In the genomic region with DNA sequence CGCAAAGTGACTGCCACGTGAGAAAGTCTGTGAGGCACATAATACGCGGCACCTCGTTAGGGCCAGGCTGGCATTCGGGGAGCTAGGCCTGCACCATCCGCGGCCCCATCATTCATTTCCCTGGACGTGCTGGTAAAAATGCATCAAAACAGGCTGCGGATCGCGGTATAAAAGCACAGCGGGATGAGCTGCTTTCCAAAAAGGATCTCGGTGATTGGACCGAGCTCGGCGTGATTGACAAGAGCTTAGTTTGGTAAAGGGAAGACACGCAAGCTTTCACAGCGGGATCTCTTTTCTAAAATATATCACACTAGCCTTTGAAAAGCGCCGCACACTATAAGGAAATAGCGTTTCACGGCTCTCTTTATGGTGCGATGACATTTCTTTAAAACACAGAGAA, we compare ENCODE assay signal across 13 mouse cellular contexts. TPM values are rescaled to one million over a fixed set of nuclear protein-coding genes. Genes with fewer than 3 reads are reported as not detected.
DNase-seq lines count a peak whose midpoint lies in the region; ATAC-seq and TF ChIP-seq lines count a peak whose summit lies in the region.
"Had no signal": no experiment of that assay in that cellular context is flagged by ENCODE, and none has a peak within 500 bp of the region (broad histone marks: within the 10 kb centered on the region; RNA-seq: fewer than 3 reads in every experiment).

No protein-coding gene starts in this region.

- no peak overlapping the region for H3K9ac ChIP-seq in forebrain, embryonic 11.5 days (ENCODE audit: low read length)
- no peak overlapping the region for H3K9ac ChIP-seq in hindbrain, postnatal 0 days (replicated peaks; ENCODE audit: low read length)
- no peak overlapping the region for H3K9ac ChIP-seq in neural tube, embryonic 11.5 days (ENCODE audit: low read length)
- H3K9ac ChIP-seq: liver, embryonic 13.5 days; stomach, embryonic 15.5 days had no signal

- peaks cover 11% of the 10 kb centered on the region; the same call in 1 of the 2 replicates for H3K27me3 ChIP-seq in forebrain, embryonic 11.5 days (ENCODE audit: control insufficient read depth, insufficient read depth, low read length)
- H3K27me3 ChIP-seq in hindbrain, postnatal 0 days (ENCODE audit: insufficient read depth, low read length): no peaks in the 10 kb centered on the region
- peaks cover 40% of the 10 kb centered on the region for H3K27me3 ChIP-seq in neural tube, embryonic 11.5 days (ENCODE audit: control insufficient read depth, insufficient read depth, low read length)
- H3K27me3 ChIP-seq: CH12.LX had no signal

- DNase-seq in ZHBTc4 (ENCODE audit: low read depth, low spot score): peak; percentile 62
- DNase-seq in forebrain, embryonic 11.5 days (ENCODE audit: low spot score): peak; percentile 66
- DNase-seq in hindbrain, postnatal 0 days (ENCODE audit: low spot score): peak; percentile 67
- DNase-seq in neural tube, embryonic 11.5 days (ENCODE audit: low spot score): peak; percentile 44
- DNase-seq in lung, adult 18-20 months: no peak
- no peak for DNase-seq in gastrocnemius, postnatal 4 days (ENCODE audit: low spot score in 2 of 2)
- DNase-seq: heart, adult 18-20 months; liver, embryonic 13.5 days had no signal

- no peak overlapping the region for H3K4me3 ChIP-seq in forebrain, embryonic 11.5 days (ENCODE audit: low read depth, low read length)
- no peak overlapping the region for H3K4me3 ChIP-seq in hindbrain, postnatal 0 days (ENCODE audit: low read length)
- H3K4me3 ChIP-seq in neural tube, embryonic 11.5 days (ENCODE audit: low read depth, low read length): no peak overlapping the region
- H3K4me3 ChIP-seq: liver, embryonic 13.5 days had no signal

- ATAC-seq in forebrain, embryonic 11.5 days (replicated peaks; ENCODE audit: low FRiP score): peak; percentile 76
- peak; percentile 76 for ATAC-seq in hindbrain, postnatal 0 days
- peak; percentile 45 for ATAC-seq in neural tube, embryonic 11.5 days (ENCODE audit: insufficient read depth, low FRiP score, low TSS enrichment)
- no peak for ATAC-seq in megakaryocyte, adult 5-6 weeks (ENCODE audit: poor library complexity, severe bottlenecking)
- ATAC-seq: inflammation-experienced regulatory T-cells, adult 6 months had no signal

- WGBS in forebrain, embryonic 11.5 days: 13% methylated on average over 24 of the region's 24 CpGs
- 24% methylated on average over 24 of the region's 24 CpGs for WGBS in hindbrain, postnatal 0 days
- WGBS in neural tube, embryonic 11.5 days: 18% methylated on average over 24 of the region's 24 CpGs

- no peaks in the 10 kb centered on the region for H3K36me3 ChIP-seq in forebrain, embryonic 11.5 days (ENCODE audit: control insufficient read depth, insufficient read depth, low read length)
- H3K36me3 ChIP-seq in hindbrain, postnatal 0 days (ENCODE audit: insufficient read depth, low read length): no peaks in the 10 kb centered on the region
- H3K36me3 ChIP-seq in neural tube, embryonic 11.5 days (ENCODE audit: control insufficient read depth, insufficient read depth, low read length): no peaks in the 10 kb centered on the region
- H3K36me3 ChIP-seq: liver, embryonic 13.5 days; stomach, embryonic 15.5 days had no signal

- H3K4me2 ChIP-seq in forebrain, embryonic 11.5 days (ENCODE audit: low read depth, low read length, severe bottlenecking): peak overlapping the region; percentile 0; the same call in 1 of the 2 replicates
- peak overlapping the region; percentile 42 for H3K4me2 ChIP-seq in hindbrain, postnatal 0 days (ENCODE audit: low read depth, low read length)
- peak overlapping the region; percentile 36 for H3K4me2 ChIP-seq in neural tube, embryonic 11.5 days (ENCODE audit: low read depth)
- H3K4me2 ChIP-seq: liver, embryonic 13.5 days had no signal

- no peaks in the 10 kb centered on the region for H3K9me3 ChIP-seq in forebrain, embryonic 11.5 days (ENCODE audit: control insufficient read depth, low read length)
- H3K9me3 ChIP-seq in hindbrain, postnatal 0 days (ENCODE audit: low read length): no peaks in the 10 kb centered on the region
- H3K9me3 ChIP-seq in neural tube, embryonic 11.5 days (ENCODE audit: control insufficient read depth, low read length): no peaks in the 10 kb centered on the region
- H3K9me3 ChIP-seq: liver, embryonic 13.5 days; stomach, embryonic 15.5 days had no signal

- no peaks in the 10 kb centered on the region; the same call in 1 of the 2 replicates for H3K4me1 ChIP-seq in forebrain, embryonic 11.5 days (replicated peaks; ENCODE audit: control insufficient read depth, insufficient read depth, low read length)
- no peaks in the 10 kb centered on the region for H3K4me1 ChIP-seq in hindbrain, postnatal 0 days (ENCODE audit: insufficient read depth, low read length)
- H3K4me1 ChIP-seq in neural tube, embryonic 11.5 days (ENCODE audit: control insufficient read depth, insufficient read depth, low read length): no peaks in the 10 kb centered on the region
- H3K4me1 ChIP-seq: liver, embryonic 13.5 days; stomach, embryonic 15.5 days had no signal

- no peak for TF ChIP-seq CTCF in hindbrain, postnatal 0 days (IDR thresholded peaks at IDR 0.05; ENCODE audit: low read depth)

- no peak overlapping the region; the same call in 1 of the 2 replicates for H3K27ac ChIP-seq in forebrain, embryonic 11.5 days (ENCODE audit: low read depth, low read length)
- 0 out of 2 replicates have a peak overlapping the region, but pooled peaks have one; percentile 54 for H3K27ac ChIP-seq in hindbrain, postnatal 0 days
- no peak overlapping the region for H3K27ac ChIP-seq in neural tube, embryonic 11.5 days (ENCODE audit: low read depth, low read length)
- H3K27ac ChIP-seq: liver, embryonic 13.5 days; stomach, embryonic 15.5 days had no signal

RNA-seq across cellular contexts. Expression of a gene that starts 3.8 kb away (rescaled TPM):
- polyA plus RNA-seq in forebrain, embryonic 11.5 days (2014; fragmentation: Nextera tagmentation; extraction: Ambion mirVana): 32.4 and 36.1 TPM in 2 replicates
- total RNA-seq in hindbrain, postnatal 0 days (2014; rRNA removed): 17.1 and 31.4 TPM in 2 replicates
- polyA plus RNA-seq in hindbrain, postnatal 0 days (2015; fragmentation: Nextera tagmentation; extraction: Ambion mirVana): 15.7 and 15.8 TPM in 2 replicates
- polyA plus RNA-seq in neural tube, embryonic 11.5 days (2014; fragmentation: Nextera tagmentation; extraction: Ambion mirVana): 17.6 and 19.3 TPM in 2 replicates
- not detected in 2 replicates for total RNA-seq in megakaryocyte, adult 5-6 weeks (2015)
- total RNA-seq in megakaryocyte, adult 5-6 weeks (2017): not detected in 2 replicates
- not detected for total RNA-seq in gastrocnemius, postnatal 4 days (2021)
- total RNA-seq: CH12.LX; heart, adult 18-20 months; megakaryocyte progenitor cell, adult 5-6 weeks had no signal
- polyA plus RNA-seq: inflammation-experienced regulatory T-cells, adult 6 months; liver, embryonic 13.5 days had no signal

Comparison
In these comparisons a context has a peak if more than half of its experiments do, and no peak if none do; other contexts are left out.
1. DNase-seq: peak in ZHBTc4 (single experiment), forebrain, embryonic 11.5 days (single experiment), hindbrain, postnatal 0 days (single experiment) and neural tube, embryonic 11.5 days (single experiment); none in lung, adult 18-20 months (0 of 2) and gastrocnemius, postnatal 4 days (0 of 2).
2. RNA of a gene that starts 3.8 kb away (total RNA-seq): 17.1 to 31.4 TPM in hindbrain, postnatal 0 days; not detected in megakaryocyte, adult 5-6 weeks and not detected in gastrocnemius, postnatal 4 days; every median in the first group is over 10 times any median in the second.
3. Peak in every context shown above with its lines, with median percentiles within 50 percentile points of each other: H3K4me2 ChIP-seq.